Mouse (Mus musculus): Measurements from ENCODE around the gene Slc24a5.

GRCm38 (mm10) chr2:125119381-125120110, 51.6 kb downstream of the Slc24a5 start:
- TF ChIP-seq CTCF (IDR thresholded peaks at IDR 0.05; ENCODE audit: low read depth) = no peak
- TF ChIP-seq EP300 (IDR thresholded peaks at IDR 0.05; ENCODE audit: low read depth) = no peak
